Mouse (Mus musculus): ENCODE data around the gene Snrpe. TPM values are rescaled to one million over a fixed set of nuclear protein-coding genes. Genes with fewer than 3 reads are reported as not detected.

Snrpe gene
- polyA plus RNA-seq, 1 experiment from 2014 or later = 823 TPM

- H3K4me3 ChIP-seq (ENCODE audit: low read depth, low read length) = no peak overlapping the region
- no peak overlapping the region for H3K9ac ChIP-seq (ENCODE audit: low read length)
- H3K36me3 ChIP-seq (ENCODE audit: control insufficient read depth, insufficient read depth, low read length) = peaks cover 15% of the 10 kb centered on the region; the same call in 1 of the 2 replicates
- no peak for ATAC-seq (replicated peaks; ENCODE audit: low FRiP score)
- H3K27ac ChIP-seq (ENCODE audit: low read depth, low read length) = no peak overlapping the region
- DNase-seq (ENCODE audit: low spot score) = no peak
- no peaks in the 10 kb centered on the region for H3K4me1 ChIP-seq (replicated peaks; ENCODE audit: control insufficient read depth, insufficient read depth, low read length)
- no peaks in the 10 kb centered on the region for H3K9me3 ChIP-seq (ENCODE audit: control insufficient read depth, low read length)
- H3K4me2 ChIP-seq (ENCODE audit: low read depth, low read length, severe bottlenecking) = no peak overlapping the region
- no peaks in the 10 kb centered on the region for H3K27me3 ChIP-seq (ENCODE audit: control insufficient read depth, insufficient read depth, low read length)
- WGBS = 94% methylated on average over 2 of the region's 2 CpGs
Measured at GRCm38 (mm10) chr1:133632168-133632567, 22.1 kb upstream of the Snrpe start.

GRCm38 (mm10) chr1:133625052-133625451, 15.0 kb upstream of the Snrpe start:
- DNase-seq (ENCODE audit: low spot score) (no peak), ATAC-seq (replicated peaks; ENCODE audit: low FRiP score) (no peak)
- H3K27me3 ChIP-seq (ENCODE audit: control insufficient read depth, insufficient read depth, low read length) = no peaks in the 10 kb centered on the region
- no peak overlapping the region for H3K9ac ChIP-seq (ENCODE audit: low read length)
- H3K4me1 ChIP-seq (replicated peaks; ENCODE audit: control insufficient read depth, insufficient read depth, low read length) = no peaks in the 10 kb centered on the region
- 86% methylated on average over 2 of the region's 2 CpGs for WGBS
- H3K36me3 ChIP-seq (ENCODE audit: control insufficient read depth, insufficient read depth, low read length) = peaks cover 10% of the 10 kb centered on the region
- no peak overlapping the region for H3K4me3 ChIP-seq (ENCODE audit: low read depth, low read length)
- H3K9me3 ChIP-seq (ENCODE audit: control insufficient read depth, low read length) = no peaks in the 10 kb centered on the region
- H3K27ac ChIP-seq (ENCODE audit: low read depth, low read length) = no peak overlapping the region
- H3K4me2 ChIP-seq (ENCODE audit: low read depth, low read length, severe bottlenecking) = no peak overlapping the region

- Histone ChIP-seq H3K27ac (ENCODE audit: low read depth, low read length) (no peak overlapping the region), H3K27me3 (ENCODE audit: control insufficient read depth, insufficient read depth, low read length) (no peaks in the 10 kb centered on the region), H3K9me3 (ENCODE audit: control insufficient read depth, low read length) (no peaks in the 10 kb centered on the region), H3K36me3 (ENCODE audit: control insufficient read depth, insufficient read depth, low read length) (peaks cover 13% of the 10 kb centered on the region), H3K4me3 (ENCODE audit: low read depth, low read length) (no peak overlapping the region), H3K4me1 (replicated peaks; ENCODE audit: control insufficient read depth, insufficient read depth, low read length) (no peaks in the 10 kb centered on the region), H3K9ac (ENCODE audit: low read length) (no peak overlapping the region), H3K4me2 (ENCODE audit: low read depth, low read length, severe bottlenecking) (no peak overlapping the region)
- WGBS = 86% methylated on average over 8 of the region's 8 CpGs
- DNase-seq (ENCODE audit: low spot score) (no peak), ATAC-seq (replicated peaks; ENCODE audit: low FRiP score) (no peak)
Measured at GRCm38 (mm10) chr1:133618311-133618710, 8.2 kb upstream of the Snrpe start.

GRCm38 (mm10) chr1:133617908-133618307, 7.8 kb upstream of the Snrpe start:
- H3K4me1 ChIP-seq (replicated peaks; ENCODE audit: control insufficient read depth, insufficient read depth, low read length) = no peaks in the 10 kb centered on the region
- H3K36me3 ChIP-seq (ENCODE audit: control insufficient read depth, insufficient read depth, low read length) = peaks cover 13% of the 10 kb centered on the region
- H3K27me3 ChIP-seq (ENCODE audit: control insufficient read depth, insufficient read depth, low read length) = no peaks in the 10 kb centered on the region
- H3K9me3 ChIP-seq (ENCODE audit: control insufficient read depth, low read length) = no peaks in the 10 kb centered on the region
- no peak for ATAC-seq (replicated peaks; ENCODE audit: low FRiP score)
- no peak overlapping the region for H3K4me2 ChIP-seq (ENCODE audit: low read depth, low read length, severe bottlenecking)
- no peak overlapping the region for H3K4me3 ChIP-seq (ENCODE audit: low read depth, low read length)
- H3K27ac ChIP-seq (ENCODE audit: low read depth, low read length) = no peak overlapping the region
- DNase-seq (ENCODE audit: low spot score) = no peak
- no peak overlapping the region for H3K9ac ChIP-seq (ENCODE audit: low read length)
- 76% methylated on average over 2 of the region's 2 CpGs for WGBS

- ATAC-seq (replicated peaks; ENCODE audit: low FRiP score) = no peak
- no peak for DNase-seq (ENCODE audit: low spot score)
- H3K9ac ChIP-seq (ENCODE audit: low read length) = no peak overlapping the region
- no peaks in the 10 kb centered on the region; the same call in 1 of the 2 replicates for H3K36me3 ChIP-seq (ENCODE audit: control insufficient read depth, insufficient read depth, low read length)
- no peaks in the 10 kb centered on the region for H3K9me3 ChIP-seq (ENCODE audit: control insufficient read depth, low read length)
- no peak overlapping the region for H3K27ac ChIP-seq (ENCODE audit: low read depth, low read length)
- H3K4me2 ChIP-seq (ENCODE audit: low read depth, low read length, severe bottlenecking) = no peak overlapping the region
- H3K4me3 ChIP-seq (ENCODE audit: low read depth, low read length) = no peak overlapping the region
- H3K27me3 ChIP-seq (ENCODE audit: control insufficient read depth, insufficient read depth, low read length) = no peaks in the 10 kb centered on the region
- H3K4me1 ChIP-seq (replicated peaks; ENCODE audit: control insufficient read depth, insufficient read depth, low read length) = no peaks in the 10 kb centered on the region
- WGBS = 78% methylated on average over 3 of the region's 3 CpGs
Measured at GRCm38 (mm10) chr1:133613817-133614216, 3.7 kb upstream of the Snrpe start.

- ATAC-seq (replicated peaks; ENCODE audit: low FRiP score) (no peak), DNase-seq (ENCODE audit: low spot score) (no peak)
- no peaks in the 10 kb centered on the region for H3K27me3 ChIP-seq (ENCODE audit: control insufficient read depth, insufficient read depth, low read length)
- no peak overlapping the region for H3K27ac ChIP-seq (ENCODE audit: low read depth, low read length)
- H3K4me1 ChIP-seq (replicated peaks; ENCODE audit: control insufficient read depth, insufficient read depth, low read length) = no peaks in the 10 kb centered on the region
- 83% methylated on average over 1 of the region's 1 CpGs for WGBS
- H3K36me3 ChIP-seq (ENCODE audit: control insufficient read depth, insufficient read depth, low read length) = peaks cover 9% of the 10 kb centered on the region; the same call in 1 of the 2 replicates
- no peak overlapping the region for H3K4me3 ChIP-seq (ENCODE audit: low read depth, low read length)
- no peak overlapping the region for H3K4me2 ChIP-seq (ENCODE audit: low read depth, low read length, severe bottlenecking)
- no peaks in the 10 kb centered on the region for H3K9me3 ChIP-seq (ENCODE audit: control insufficient read depth, low read length)
- H3K9ac ChIP-seq (ENCODE audit: low read length) = no peak overlapping the region
Measured at GRCm38 (mm10) chr1:133611436-133611835, 1.3 kb upstream of the Snrpe start.

GRCm38 (mm10) chr1:133610601-133611000, 510 bp upstream of the Snrpe start:
- WGBS = 60% methylated on average over 6 of the region's 6 CpGs
- Histone ChIP-seq H3K4me1 (replicated peaks; ENCODE audit: control insufficient read depth, insufficient read depth, low read length) (no peaks in the 10 kb centered on the region), H3K9ac (ENCODE audit: low read length) (no peak overlapping the region), H3K9me3 (ENCODE audit: control insufficient read depth, low read length) (no peaks in the 10 kb centered on the region), H3K27ac (ENCODE audit: low read depth, low read length) (no peak overlapping the region), H3K36me3 (ENCODE audit: control insufficient read depth, insufficient read depth, low read length) (peaks cover 11% of the 10 kb centered on the region; the same call in 1 of the 2 replicates), H3K4me3 (ENCODE audit: low read depth, low read length) (no peak overlapping the region), H3K27me3 (ENCODE audit: control insufficient read depth, insufficient read depth, low read length) (no peaks in the 10 kb centered on the region), H3K4me2 (ENCODE audit: low read depth, low read length, severe bottlenecking) (peak overlapping the region; percentile 24; the same call in 1 of the 2 replicates)
- DNase-seq (ENCODE audit: low spot score) (no peak), ATAC-seq (replicated peaks; ENCODE audit: low FRiP score) (peak; percentile 16; the same call in 1 of the 2 replicates)

- H3K4me1 ChIP-seq (replicated peaks; ENCODE audit: control insufficient read depth, insufficient read depth, low read length) = no peaks in the 10 kb centered on the region
- H3K9me3 ChIP-seq (ENCODE audit: control insufficient read depth, low read length) = no peaks in the 10 kb centered on the region
- no peaks in the 10 kb centered on the region for H3K27me3 ChIP-seq (ENCODE audit: control insufficient read depth, insufficient read depth, low read length)
- H3K9ac ChIP-seq (ENCODE audit: low read length) = no peak overlapping the region
- no peak overlapping the region for H3K4me2 ChIP-seq (ENCODE audit: low read depth, low read length, severe bottlenecking)
- no peak overlapping the region for H3K27ac ChIP-seq (ENCODE audit: low read depth, low read length)
- WGBS = 95% methylated on average over 4 of the region's 4 CpGs
- H3K4me3 ChIP-seq (ENCODE audit: low read depth, low read length) = no peak overlapping the region
- DNase-seq (ENCODE audit: low spot score) = no peak
- H3K36me3 ChIP-seq (ENCODE audit: control insufficient read depth, insufficient read depth, low read length) = peaks cover 29% of the 10 kb centered on the region
- no peak for ATAC-seq (replicated peaks; ENCODE audit: low FRiP score)
Measured at GRCm38 (mm10) chr1:133603174-133603573, 6.9 kb downstream of the Snrpe start.

GRCm38 (mm10) chr1:133596298-133597007, 13.6 kb downstream of the Snrpe start:
- Histone ChIP-seq H3K9ac (ENCODE audit: low read length) (no peak overlapping the region), H3K4me3 (ENCODE audit: low read depth, low read length) (no peak overlapping the region), H3K4me1 (replicated peaks; ENCODE audit: control insufficient read depth, insufficient read depth, low read length) (peaks cover 6% of the 10 kb centered on the region; the same call in 1 of the 2 replicates), H3K27ac (ENCODE audit: low read depth, low read length) (peak overlapping the region; percentile 59; the same call in 1 of the 2 replicates), H3K4me2 (ENCODE audit: low read depth, low read length, severe bottlenecking) (0 out of 2 replicates have a peak overlapping the region, but pooled peaks have one; percentile 11), H3K9me3 (ENCODE audit: control insufficient read depth, low read length) (no peaks in the 10 kb centered on the region), H3K36me3 (ENCODE audit: control insufficient read depth, insufficient read depth, low read length) (no peaks in the 10 kb centered on the region), H3K27me3 (ENCODE audit: control insufficient read depth, insufficient read depth, low read length) (no peaks in the 10 kb centered on the region)
- ATAC-seq (replicated peaks; ENCODE audit: low FRiP score) = peak; percentile 76
- 2% methylated on average over 4 of the region's 4 CpGs for WGBS
- DNase-seq (ENCODE audit: low spot score) = peak; percentile 59

Measured in forebrain, embryonic 11.5 days (tissue).